Mouse (Mus musculus): ENCODE results near the gene Mfsd12. TPM values are rescaled to one million over a fixed set of nuclear protein-coding genes. Genes with fewer than 3 reads are reported as not detected.

Mfsd12 gene
- polyA plus RNA-seq, 1 experiment: 86.2 TPM

DNA sequence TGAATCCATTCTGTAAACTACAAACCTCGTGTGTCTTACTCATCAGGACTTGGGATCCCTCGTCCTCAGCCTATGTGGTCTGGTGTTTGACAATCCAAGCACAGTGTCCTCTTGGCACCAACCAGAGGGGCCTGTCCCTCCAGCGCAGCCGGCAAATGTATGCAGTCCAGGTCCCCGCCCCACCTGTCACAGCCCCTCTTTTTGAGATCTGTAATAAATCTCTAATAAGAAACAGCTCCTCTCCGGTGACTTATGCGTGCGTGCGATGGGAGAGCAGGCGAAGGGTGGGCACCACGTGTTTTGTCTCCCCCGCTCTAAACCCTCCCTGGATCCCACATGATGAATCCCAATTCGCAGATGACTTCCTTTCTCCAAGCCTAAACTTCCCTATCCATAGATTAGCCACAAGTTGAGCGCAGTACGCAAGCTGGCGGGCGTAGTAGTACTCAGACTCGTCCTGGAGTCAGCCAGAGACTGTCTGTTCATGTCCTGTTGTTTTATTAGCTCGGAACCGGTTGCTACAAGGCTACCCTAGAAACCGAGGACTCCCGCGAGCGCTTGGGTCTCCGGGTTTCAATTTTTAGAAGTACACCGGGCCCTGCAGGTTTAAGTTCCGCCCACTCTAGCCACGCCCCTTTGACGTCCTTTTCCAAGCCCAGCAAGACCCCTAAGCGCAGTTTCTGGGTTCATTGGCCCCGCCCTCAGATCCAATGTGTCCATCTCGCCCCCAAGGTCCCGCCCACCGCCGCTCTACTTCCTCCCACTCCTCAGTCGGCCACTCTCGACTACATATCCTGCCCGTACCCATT is 37.3 kb upstream of the Mfsd12 start:
- H3K4me3 ChIP-seq (ENCODE audit: insufficient read depth, low read length): peak overlapping the region; percentile 58
- peak overlapping the region; percentile 85 for H3K27ac ChIP-seq (ENCODE audit: insufficient read depth, low read depth, low read length)
- peaks cover 15% of the 10 kb centered on the region for H3K4me1 ChIP-seq (ENCODE audit: control insufficient read depth, insufficient read depth, low read length)
- TF ChIP-seq CTCF (IDR thresholded peaks at IDR 0.05; ENCODE audit: low read depth, low read length) (no peak), POLR2A (IDR thresholded peaks at IDR 0.05; ENCODE audit: borderline replicate concordance, low read depth, low read length) (no peak)

DNA sequence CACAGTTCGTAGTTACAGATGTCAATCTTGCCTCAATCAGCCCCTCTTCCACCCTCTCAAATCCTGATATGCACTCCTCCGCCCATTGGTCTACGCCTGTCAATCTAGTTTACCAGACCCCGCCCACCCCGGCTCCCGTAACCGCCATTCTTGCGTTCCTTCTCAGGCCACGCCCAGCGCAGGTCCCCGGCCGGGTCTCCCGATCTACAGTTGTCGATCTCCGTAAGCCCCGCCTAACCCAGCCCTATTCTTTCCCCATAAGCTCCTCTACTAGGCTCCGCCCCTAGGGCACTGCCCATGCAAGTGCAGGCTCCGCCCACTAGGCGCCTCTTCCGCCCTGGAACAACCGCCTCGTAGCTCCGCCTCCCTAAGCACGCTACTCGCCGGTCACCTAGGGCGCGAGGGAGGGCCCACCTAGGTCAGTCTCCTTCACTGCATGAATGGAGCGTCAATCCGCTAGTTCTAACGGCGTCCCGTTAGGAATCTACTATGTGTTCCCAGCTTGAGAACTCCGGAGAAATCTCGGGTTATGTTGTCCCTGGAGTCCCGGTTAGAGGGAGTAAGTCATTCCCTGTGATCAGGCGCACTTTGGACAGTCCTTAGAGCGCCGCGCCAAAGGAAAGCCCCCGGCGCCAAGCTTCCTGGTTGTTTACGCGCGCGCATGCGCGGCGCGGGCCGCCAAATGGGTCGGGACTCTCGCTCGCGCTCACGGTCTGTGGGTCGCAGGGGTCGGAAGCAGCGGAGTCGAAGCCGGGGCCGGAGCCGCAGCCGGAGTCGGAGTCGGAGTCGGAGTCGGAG is 36.5 kb upstream of the Mfsd12 start, which contains the start of gene Cactin:
Gene Cactin (plus strand): TSS at position 554 of the 798 bp plus-strand sequence.
- Histone ChIP-seq H3K4me3 (ENCODE audit: insufficient read depth, low read length) (peak within 1 kb of the TSS; percentile 92), H3K4me1 (ENCODE audit: control insufficient read depth, insufficient read depth, low read length) (peaks cover 15% of the 10 kb centered on the region)
- TF ChIP-seq POLR2A (IDR thresholded peaks at IDR 0.05; ENCODE audit: borderline replicate concordance, low read depth, low read length): no peak
- TF ChIP-seq CTCF (IDR thresholded peaks at IDR 0.05; ENCODE audit: low read depth, low read length): no peak

DNA sequence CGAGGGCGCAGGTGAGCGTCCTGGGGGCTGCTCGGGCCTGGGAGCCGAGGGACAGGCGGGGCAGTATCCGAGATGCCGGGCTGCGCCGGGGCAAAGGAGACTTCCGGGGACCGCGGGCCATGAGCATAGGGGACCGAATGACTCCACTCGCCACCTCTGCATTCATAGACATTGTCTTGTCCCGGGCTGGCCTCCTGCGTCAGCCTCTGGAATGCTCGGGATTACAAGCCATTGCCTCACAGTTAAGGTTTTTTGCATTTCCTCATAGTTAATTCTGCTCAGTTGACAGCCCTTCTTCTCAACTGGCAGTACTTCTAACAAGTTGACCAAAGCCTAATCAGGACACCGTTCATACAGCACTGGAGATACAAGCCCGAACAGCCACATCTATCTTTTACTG is 35.9 kb upstream of the Mfsd12 start:
- Histone ChIP-seq H3K4me1 (ENCODE audit: control insufficient read depth, insufficient read depth, low read length) (peaks cover 15% of the 10 kb centered on the region), H3K4me3 (ENCODE audit: insufficient read depth, low read length) (peak overlapping the region; percentile 92), H3K27ac (ENCODE audit: insufficient read depth, low read depth, low read length) (peak overlapping the region; percentile 96)
- no peak for TF ChIP-seq POLR2A (IDR thresholded peaks at IDR 0.05; ENCODE audit: borderline replicate concordance, low read depth, low read length)
- no peak for TF ChIP-seq CTCF (IDR thresholded peaks at IDR 0.05; ENCODE audit: low read depth, low read length)

More for the DNA sequence above, 36.5 kb upstream of the Mfsd12 start, which contains the start of gene Cactin:
- H3K27ac ChIP-seq (ENCODE audit: insufficient read depth, low read depth, low read length): peak within 1 kb of the TSS; percentile 96

DNA sequence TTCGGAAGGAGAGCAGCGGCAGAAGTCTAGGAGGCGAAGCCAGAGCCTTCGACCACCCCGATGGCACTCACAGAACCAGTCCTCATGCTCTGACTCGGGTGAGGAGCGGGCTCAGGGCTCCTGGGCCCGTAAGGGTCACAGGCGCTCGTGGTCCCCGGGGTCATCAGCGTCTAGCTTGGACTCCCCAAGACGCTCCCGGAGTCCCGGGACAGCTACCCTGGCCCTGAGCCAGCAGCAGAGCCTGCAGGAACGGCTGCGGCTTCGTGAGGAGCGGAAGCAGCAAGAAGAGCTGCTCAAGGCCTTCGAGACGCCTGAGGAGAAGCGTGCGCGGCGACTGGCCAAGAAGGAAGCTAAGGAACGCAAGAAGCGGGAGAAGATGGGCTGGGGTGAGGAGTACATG is 34.8 kb upstream of the Mfsd12 start:
- Histone ChIP-seq H3K4me1 (ENCODE audit: control insufficient read depth, insufficient read depth, low read length) (peaks cover 15% of the 10 kb centered on the region), H3K27ac (ENCODE audit: insufficient read depth, low read depth, low read length) (no peak overlapping the region), H3K4me3 (ENCODE audit: insufficient read depth, low read length) (peak overlapping the region; percentile 14)
- no peak for TF ChIP-seq CTCF (IDR thresholded peaks at IDR 0.05; ENCODE audit: low read depth, low read length)
- TF ChIP-seq POLR2A (IDR thresholded peaks at IDR 0.05; ENCODE audit: borderline replicate concordance, low read depth, low read length): no peak

DNA sequence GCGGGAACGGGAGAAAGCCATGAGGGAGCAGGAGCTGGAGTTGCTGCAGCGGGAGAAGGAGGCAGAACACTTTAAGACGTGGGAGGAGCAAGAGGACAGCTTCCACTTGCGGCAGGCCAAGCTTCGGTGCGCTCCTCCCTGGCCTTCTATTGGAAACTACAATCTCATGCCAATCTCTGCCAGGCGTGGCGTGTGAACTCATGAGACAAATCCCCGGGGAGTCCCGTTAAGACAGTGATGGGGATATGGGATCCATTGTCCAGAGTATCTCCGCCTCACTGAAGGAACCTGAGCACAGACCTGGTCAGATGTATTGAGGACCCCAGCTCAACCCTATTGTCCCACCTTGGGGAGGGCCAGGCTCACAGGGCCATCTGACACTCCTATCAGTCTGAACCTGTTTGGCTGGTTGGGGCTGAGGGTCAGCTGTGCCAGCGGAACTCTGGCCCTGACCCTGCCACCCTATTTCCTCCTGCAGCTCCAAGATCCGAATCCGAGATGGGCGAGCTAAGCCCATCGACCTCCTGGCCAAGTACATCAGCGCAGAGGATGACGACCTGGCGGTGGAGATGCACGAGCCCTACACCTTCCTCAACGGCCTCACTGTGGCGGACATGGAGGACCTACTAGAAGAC is 34.0 kb upstream of the Mfsd12 start:
- TF ChIP-seq POLR2A (IDR thresholded peaks at IDR 0.05; ENCODE audit: borderline replicate concordance, low read depth, low read length): no peak
- no peak for TF ChIP-seq CTCF (IDR thresholded peaks at IDR 0.05; ENCODE audit: low read depth, low read length)
- H3K4me1 ChIP-seq (ENCODE audit: control insufficient read depth, insufficient read depth, low read length): peaks cover 8% of the 10 kb centered on the region
- no peak overlapping the region for H3K27ac ChIP-seq (ENCODE audit: insufficient read depth, low read depth, low read length)
- H3K4me3 ChIP-seq (ENCODE audit: insufficient read depth, low read length): no peak overlapping the region

DNA sequence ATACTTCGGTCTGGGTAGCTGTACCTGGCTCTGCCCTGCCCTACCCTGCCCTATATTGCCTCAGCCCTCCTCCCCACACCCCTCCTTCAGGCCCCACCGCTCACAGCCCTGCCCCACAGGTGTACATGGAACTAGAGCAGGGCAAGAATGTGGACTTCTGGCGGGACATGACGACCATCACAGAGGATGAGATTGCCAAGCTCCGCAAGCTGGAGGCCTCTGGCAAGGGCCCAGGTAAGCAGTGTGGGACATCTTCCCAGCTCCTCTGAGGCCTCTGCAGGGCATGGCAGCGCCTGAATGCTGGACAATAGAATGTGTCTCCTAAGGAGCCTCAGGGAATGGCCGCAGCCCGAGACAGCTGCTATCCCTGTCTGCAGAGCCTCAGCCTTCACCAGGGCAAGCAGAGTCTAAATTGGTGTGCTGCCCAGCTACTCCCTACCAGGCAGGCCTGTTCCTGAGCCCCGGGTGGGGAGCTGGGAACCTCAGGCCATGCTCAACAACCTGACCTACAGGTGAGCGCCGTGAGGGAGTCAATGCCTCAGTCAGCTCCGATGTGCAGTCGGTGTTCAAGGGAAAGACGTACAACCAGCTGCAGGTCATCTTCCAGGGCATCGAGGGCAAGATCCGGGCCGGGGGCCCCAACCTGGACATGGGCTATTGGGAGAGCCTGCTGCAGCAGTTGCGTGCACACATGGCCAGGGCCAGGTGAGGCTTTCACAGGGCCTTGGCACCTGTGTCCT is 33.3 kb upstream of the Mfsd12 start:
- H3K4me3 ChIP-seq (ENCODE audit: insufficient read depth, low read length): no peak overlapping the region
- H3K4me1 ChIP-seq (ENCODE audit: control insufficient read depth, insufficient read depth, low read length): peaks cover 1% of the 10 kb centered on the region
- H3K27ac ChIP-seq (ENCODE audit: insufficient read depth, low read depth, low read length): no peak overlapping the region
- TF ChIP-seq CTCF (IDR thresholded peaks at IDR 0.05; ENCODE audit: low read depth, low read length): no peak
- no peak for TF ChIP-seq POLR2A (IDR thresholded peaks at IDR 0.05; ENCODE audit: borderline replicate concordance, low read depth, low read length)

DNA sequence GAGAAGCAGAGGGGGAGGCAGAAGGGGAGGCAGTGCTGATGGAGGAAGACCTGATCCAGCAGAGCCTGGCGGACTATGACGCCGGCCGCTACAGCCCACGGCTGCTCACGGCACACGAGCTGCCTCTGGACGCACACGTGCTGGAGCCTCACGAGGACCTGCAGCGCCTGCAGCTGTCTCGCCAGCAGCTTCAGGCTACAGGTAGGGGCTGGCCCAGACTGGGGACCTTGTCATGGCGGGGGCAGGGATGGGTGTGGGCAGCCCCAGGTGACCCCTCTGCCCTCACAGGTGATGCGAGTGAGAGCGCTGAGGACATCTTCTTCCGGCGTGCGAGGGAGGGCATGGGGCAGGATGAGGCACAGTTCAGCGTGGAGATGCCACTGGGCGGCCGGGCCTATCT is 32.1 kb upstream of the Mfsd12 start:
- no peaks in the 10 kb centered on the region for H3K4me1 ChIP-seq (ENCODE audit: control insufficient read depth, insufficient read depth, low read length)
- no peak for TF ChIP-seq POLR2A (IDR thresholded peaks at IDR 0.05; ENCODE audit: borderline replicate concordance, low read depth, low read length)
- TF ChIP-seq CTCF (IDR thresholded peaks at IDR 0.05; ENCODE audit: low read depth, low read length): no peak
- H3K4me3 ChIP-seq (ENCODE audit: insufficient read depth, low read length): no peak overlapping the region
- no peak overlapping the region for H3K27ac ChIP-seq (ENCODE audit: insufficient read depth, low read depth, low read length)

DNA sequence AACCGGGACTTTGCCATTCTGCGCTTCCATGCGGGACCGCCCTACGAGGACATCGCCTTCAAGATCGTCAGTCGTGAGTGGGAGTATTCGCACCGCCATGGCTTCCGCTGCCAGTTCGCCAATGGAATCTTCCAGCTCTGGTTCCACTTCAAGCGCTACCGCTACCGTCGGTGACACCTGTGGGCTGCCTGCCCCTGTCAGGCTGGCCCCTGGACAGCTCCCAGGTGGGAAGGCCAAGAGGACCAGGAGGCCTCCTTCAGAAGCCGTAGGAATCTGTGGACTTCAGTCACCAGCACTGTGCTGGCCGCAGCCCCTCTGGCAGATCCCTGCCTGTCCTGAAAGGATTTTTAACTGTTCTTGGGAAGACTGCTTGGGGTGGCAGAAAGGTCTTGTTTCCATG is 31.5 kb upstream of the Mfsd12 start:
- no peak for TF ChIP-seq POLR2A (IDR thresholded peaks at IDR 0.05; ENCODE audit: borderline replicate concordance, low read depth, low read length)
- Histone ChIP-seq H3K4me1 (ENCODE audit: control insufficient read depth, insufficient read depth, low read length) (no peaks in the 10 kb centered on the region), H3K27ac (ENCODE audit: insufficient read depth, low read depth, low read length) (no peak overlapping the region), H3K4me3 (ENCODE audit: insufficient read depth, low read length) (no peak overlapping the region)

DNA sequence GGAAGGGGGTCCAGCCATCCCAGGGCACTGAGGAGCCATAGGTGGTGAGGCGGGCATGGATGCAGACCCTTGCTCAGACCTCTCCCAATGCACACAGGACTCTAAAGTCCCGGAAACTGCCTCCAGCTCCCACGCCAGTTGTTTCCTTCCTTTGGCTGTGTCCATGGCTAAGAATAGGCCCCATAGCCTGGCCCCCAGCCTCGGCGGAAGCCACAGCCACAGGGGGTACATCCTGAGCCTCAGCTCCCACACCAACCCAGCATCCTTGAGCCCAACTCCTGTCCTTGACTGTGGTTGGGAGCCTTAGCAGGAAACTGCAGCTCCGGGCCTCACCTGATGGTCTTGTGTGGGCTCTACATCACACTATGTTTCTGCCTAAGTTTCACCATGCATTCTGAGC is 30.4 kb upstream of the Mfsd12 start:
- TF ChIP-seq POLR2A (IDR thresholded peaks at IDR 0.05; ENCODE audit: borderline replicate concordance, low read depth, low read length): no peak
- no peak for TF ChIP-seq CTCF (IDR thresholded peaks at IDR 0.05; ENCODE audit: low read depth, low read length)
- peaks cover 2% of the 10 kb centered on the region for H3K4me1 ChIP-seq (ENCODE audit: control insufficient read depth, insufficient read depth, low read length)
- H3K27ac ChIP-seq (ENCODE audit: insufficient read depth, low read depth, low read length): no peak overlapping the region
- no peak overlapping the region for H3K4me3 ChIP-seq (ENCODE audit: insufficient read depth, low read length)

All from bone marrow macrophage, adult 2 months (primary cell).